Mouse (Mus musculus) spleen, adult 2 months (tissue): Measurements from ENCODE around the gene Gm29735. TPM values are rescaled to one million over a fixed set of nuclear protein-coding genes. Genes with fewer than 3 reads are reported as not detected.
"Not testable (repeated sequence)": the region's sequence is repeated elsewhere in the genome, so short reads cannot be mapped to it uniquely, and the experiment has no call there.

Experiments
- DNase-seq, 2 experiments: peaks; one replicate each; pipeline versions ENCODE4 v3.0.0 to v3.0.0-alpha.2; 2012 to 2021; ENCODE audit warnings: low spot score in 2 of 2, low read depth in 1 of 2
- H3K27ac ChIP-seq: fragments of 200-500 bp; 2 replicates; pipeline ENCODE4 v1.5.1; 2012; ENCODE audit warnings: low read length, inconsistent platforms; ENCODE audit not compliant: insufficient read depth
- H3K27me3 ChIP-seq: fragments of 200-500 bp; 2 replicates; pipeline ENCODE4 v1.6.1; 2012; ENCODE audit warnings: mild to moderate bottlenecking, moderate library complexity, low read length, inconsistent platforms; ENCODE audit not compliant: control insufficient read depth, insufficient read depth
- H3K36me3 ChIP-seq: fragments of 200-500 bp; 2 replicates; pipeline ENCODE4 v1.6.1; 2012; ENCODE audit warnings: mild to moderate bottlenecking, low read length, inconsistent platforms; ENCODE audit not compliant: control insufficient read depth, insufficient read depth
- H3K4me1 ChIP-seq: fragments of 200-500 bp; 2 replicates; pipeline ENCODE4 v1.6.1; 2011; ENCODE audit warnings: inconsistent platforms; ENCODE audit not compliant: control insufficient read depth, insufficient read depth, insufficient read length
- H3K4me3 ChIP-seq: fragments of 200-500 bp; 2 replicates; pipeline ENCODE4 v1.5.1; 2011; ENCODE audit warnings: mild to moderate bottlenecking, inconsistent platforms; ENCODE audit not compliant: insufficient read depth, insufficient read length; ENCODE audit errors: extremely low read depth
- CTCF ChIP-seq: fragments of 200-500 bp; IDR thresholded peaks from 2 replicates; pipeline ENCODE4 v1.5.1; 2011; ENCODE audit warnings: mild to moderate bottlenecking, inconsistent platforms; ENCODE audit not compliant: insufficient read depth, insufficient read length, insufficient replicate concordance; ENCODE audit errors: extremely low read depth
- POLR2A ChIP-seq: fragments of 200-500 bp; IDR thresholded peaks from 2 replicates; pipeline ENCODE4 v1.6.1; 2011; ENCODE audit warnings: low read depth, low read length, inconsistent platforms
- WGBS: fragments of 180-500 bp; shearing (Covaris S2); methylation state at CpG from one replicate; pipeline ENCODE4 v1.1.7; 2018; 5-methylcytosine and 5-hydroxymethylcytosine counted together
- polyA plus RNA-seq: library from polyadenylated mRNA; depleted of rRNA; stranded (reverse); fragments of >200 nt; gene quantifications from 2 replicates; pipeline ENCODE4 v1.2.3, GENCODE M21; 2012

Gm29735 gene
- polyA plus RNA-seq, 1 experiment = not detected

- Histone ChIP-seq H3K36me3 (no peaks in the 10 kb centered on the region), H3K4me3 (no peak overlapping the region), H3K27me3 (no peaks in the 10 kb centered on the region), H3K4me1 (no peaks in the 10 kb centered on the region), H3K27ac (no peak overlapping the region)
- no peak for TF ChIP-seq CTCF
- TF ChIP-seq POLR2A = no peak
- DNase-seq = no peak
- 49% methylated on average over 3 of the region's 3 CpGs for WGBS
Observed at GRCm38 (mm10) chr7:142169836-142170235, 12.9 kb upstream of the Gm29735 start.

GRCm38 (mm10) chr7:142165639-142166038 is 8.7 kb upstream of the Gm29735 start, which contains the start of gene Gm4553:
Gene Gm4553 (minus strand): TSS chr7:142165739.
- not testable (repeated sequence) for H3K27me3 ChIP-seq, H3K27ac ChIP-seq, H3K4me3 ChIP-seq, DNase-seq, H3K4me1 ChIP-seq, H3K36me3 ChIP-seq

GRCm38 (mm10) chr7:142159366-142159765 is 2.5 kb upstream of the Gm29735 start:
- TF ChIP-seq CTCF (no peak), POLR2A (no peak)
- WGBS = 96% methylated on average over 3 of the region's 3 CpGs
- no peaks in the 10 kb centered on the region for H3K36me3 ChIP-seq

GRCm38 (mm10) chr7:142155308-142155707 is 1.6 kb downstream of the Gm29735 start:
- WGBS = 12% methylated on average over 1 of the region's 1 CpGs
- DNase-seq = no peak
- no peaks in the 10 kb centered on the region for H3K4me1 ChIP-seq
- H3K4me3 ChIP-seq = no peak overlapping the region
- no peaks in the 10 kb centered on the region for H3K27me3 ChIP-seq
- no peak overlapping the region for H3K27ac ChIP-seq
- H3K36me3 ChIP-seq = no peaks in the 10 kb centered on the region
- TF ChIP-seq CTCF (no peak), POLR2A (no peak)

More at GRCm38 (mm10) chr7:142159366-142159765, 2.5 kb upstream of the Gm29735 start:
- Histone ChIP-seq H3K4me3 (no peak overlapping the region), H3K27me3 (no peaks in the 10 kb centered on the region), H3K27ac (no peak overlapping the region), H3K4me1 (no peaks in the 10 kb centered on the region)
- DNase-seq = no peak

- no peak for DNase-seq
- H3K27ac ChIP-seq = no peak overlapping the region
- H3K36me3 ChIP-seq = no peaks in the 10 kb centered on the region
- H3K4me3 ChIP-seq = no peak overlapping the region
- H3K27me3 ChIP-seq = no peaks in the 10 kb centered on the region
- TF ChIP-seq POLR2A (no peak), CTCF (no peak)
- no peaks in the 10 kb centered on the region for H3K4me1 ChIP-seq
- WGBS = 91% methylated on average over 4 of the region's 4 CpGs
Observed at GRCm38 (mm10) chr7:142152191-142152590, 4.7 kb downstream of the Gm29735 start.

- TF ChIP-seq POLR2A (no peak), CTCF (no peak)
- no peaks in the 10 kb centered on the region for H3K27me3 ChIP-seq
- no peak overlapping the region for H3K4me3 ChIP-seq
- DNase-seq = no peak
- H3K36me3 ChIP-seq = no peaks in the 10 kb centered on the region
- no peak overlapping the region for H3K27ac ChIP-seq
- no peaks in the 10 kb centered on the region for H3K4me1 ChIP-seq
Observed at GRCm38 (mm10) chr7:142148633-142149032, 8.3 kb downstream of the Gm29735 start.

GRCm38 (mm10) chr7:142146033-142146432 is 10.9 kb downstream of the Gm29735 start:
- H3K4me3 ChIP-seq = no peak overlapping the region
- no peaks in the 10 kb centered on the region for H3K4me1 ChIP-seq
- DNase-seq = peak; percentile 4 to 7
- H3K27me3 ChIP-seq = no peaks in the 10 kb centered on the region
- WGBS = 10% methylated on average over 1 of the region's 1 CpGs
- TF ChIP-seq POLR2A (no peak), CTCF (no peak)
- no peaks in the 10 kb centered on the region for H3K36me3 ChIP-seq
- no peak overlapping the region for H3K27ac ChIP-seq
